8 mouse cellular contexts compared by ENCODE assay signal in genomic region chr1:195130479-195130878, GRCm38 (mm10). TPM values are rescaled to one million over a fixed set of nuclear protein-coding genes. Genes with fewer than 3 reads are reported as not detected.
DNase-seq lines count a peak whose midpoint lies in the region; ATAC-seq and TF ChIP-seq lines count a peak whose summit lies in the region.

No protein-coding gene starts in this region.

- peak; percentile 17 for DNase-seq in kidney, adult 9 months
- no peak for DNase-seq in kidney, postnatal 10 days
- DNase-seq in hindlimb bud, embryonic 11.5 days (ENCODE audit: extremely low spot score, low read depth, low spot score), result peak; percentile 37
- DNase-seq in layer of hippocampus, adult 18-20 months (ENCODE audit: low spot score in 2 of 2), result no peak
- no peak for DNase-seq in left cerebral cortex, adult 11 months (ENCODE audit: low spot score)
- no peak for DNase-seq in cerebellum, postnatal 10 days

- ATAC-seq in midbrain, embryonic 15.5 days (replicated peaks), result peak; percentile 66

- H3K4me3 ChIP-seq in cortical plate, adult 2 months (ENCODE audit: insufficient read depth, low read length), result peak overlapping the region; percentile 75
- H3K4me3 ChIP-seq in midbrain, embryonic 15.5 days, result peak overlapping the region; percentile 70

- TF ChIP-seq CTCF in cortical plate, adult 2 months (IDR thresholded peaks at IDR 0.05; ENCODE audit: extremely low read depth, insufficient read depth, low read length), result no peak

- H3K27ac ChIP-seq in cortical plate, adult 2 months (ENCODE audit: insufficient read depth, low read length), result no peak overlapping the region
- H3K27ac ChIP-seq in midbrain, embryonic 15.5 days, result peak overlapping the region; percentile 95

- H3K36me3 ChIP-seq in midbrain, embryonic 15.5 days (replicated peaks), result no peaks in the 10 kb centered on the region

- no peaks in the 10 kb centered on the region for H3K9me3 ChIP-seq in midbrain, embryonic 15.5 days

- H3K4me2 ChIP-seq in midbrain, embryonic 15.5 days, result peak overlapping the region; percentile 55

- 23% methylated on average over 2 of the region's 2 CpGs for WGBS in midbrain, embryonic 15.5 days

- H3K9ac ChIP-seq in midbrain, embryonic 15.5 days, result peak overlapping the region; percentile 79

- H3K4me1 ChIP-seq in cortical plate, adult 2 months (ENCODE audit: control insufficient read depth, insufficient read depth, low read length), result peaks cover 1% of the 10 kb centered on the region; the same call in 1 of the 2 replicates
- H3K4me1 ChIP-seq in midbrain, embryonic 15.5 days, result peaks cover 20% of the 10 kb centered on the region

- no peak for TF ChIP-seq POLR2A in cortical plate, adult 2 months (IDR thresholded peaks at IDR 0.05; ENCODE audit: extremely low read depth, insufficient read depth, low read length)

- H3K27me3 ChIP-seq in midbrain, embryonic 15.5 days (replicated peaks), result no peaks in the 10 kb centered on the region

RNA-seq across cellular contexts. Expression of gene Cr1l, which starts 0.9 kb away (rescaled TPM):
- polyA plus RNA-seq in cortical plate, adult 2 months (2012; rRNA removed), result 28.9 and 31.4 TPM in 2 replicates
- polyA plus RNA-seq in midbrain, embryonic 15.5 days (2015; fragmentation: Nextera tagmentation; extraction: Ambion mirVana), result 39.4 and 39.7 TPM in 2 replicates
- total RNA-seq in layer of hippocampus, adult 18-20 months (2021), result 10 to 100 TPM; 35.8 to 39.0 TPM

RNA-seq across cellular contexts. Expression of gene Cd46, which starts 38.4 kb away (rescaled TPM):
- 8.0 and 9.6 TPM in 2 replicates for polyA plus RNA-seq in cortical plate, adult 2 months (2012; rRNA removed)
- polyA plus RNA-seq in midbrain, embryonic 15.5 days (2015; fragmentation: Nextera tagmentation; extraction: Ambion mirVana), result 1.4 and 1.7 TPM in 2 replicates
- 1 to 10 TPM; 2.6 to 3.9 TPM for total RNA-seq in layer of hippocampus, adult 18-20 months (2021)

RNA-seq across cellular contexts. Expression of gene Cr2, which starts 46.0 kb away (rescaled TPM):
- polyA plus RNA-seq in cortical plate, adult 2 months (2012; rRNA removed), result 0.19 and 0.29 TPM in 2 replicates
- 0.45 and 0.98 TPM in 2 replicates for polyA plus RNA-seq in midbrain, embryonic 15.5 days (2015; fragmentation: Nextera tagmentation; extraction: Ambion mirVana)
- total RNA-seq in layer of hippocampus, adult 18-20 months (2021), result under 1 TPM; 0.20 to 0.89 TPM

Comparison
In these comparisons a context has a peak if more than half of its experiments do, and no peak if none do; other contexts are left out.
1. DNase-seq: peak in kidney, adult 9 months (single experiment) and hindlimb bud, embryonic 11.5 days (single experiment); none in kidney, postnatal 10 days (single experiment), layer of hippocampus, adult 18-20 months (0 of 2), left cerebral cortex, adult 11 months (single experiment) and cerebellum, postnatal 10 days (0 of 2).